Mouse (Mus musculus): ENCODE data around the gene AU040320.

The AU040320 gene

DNA sequence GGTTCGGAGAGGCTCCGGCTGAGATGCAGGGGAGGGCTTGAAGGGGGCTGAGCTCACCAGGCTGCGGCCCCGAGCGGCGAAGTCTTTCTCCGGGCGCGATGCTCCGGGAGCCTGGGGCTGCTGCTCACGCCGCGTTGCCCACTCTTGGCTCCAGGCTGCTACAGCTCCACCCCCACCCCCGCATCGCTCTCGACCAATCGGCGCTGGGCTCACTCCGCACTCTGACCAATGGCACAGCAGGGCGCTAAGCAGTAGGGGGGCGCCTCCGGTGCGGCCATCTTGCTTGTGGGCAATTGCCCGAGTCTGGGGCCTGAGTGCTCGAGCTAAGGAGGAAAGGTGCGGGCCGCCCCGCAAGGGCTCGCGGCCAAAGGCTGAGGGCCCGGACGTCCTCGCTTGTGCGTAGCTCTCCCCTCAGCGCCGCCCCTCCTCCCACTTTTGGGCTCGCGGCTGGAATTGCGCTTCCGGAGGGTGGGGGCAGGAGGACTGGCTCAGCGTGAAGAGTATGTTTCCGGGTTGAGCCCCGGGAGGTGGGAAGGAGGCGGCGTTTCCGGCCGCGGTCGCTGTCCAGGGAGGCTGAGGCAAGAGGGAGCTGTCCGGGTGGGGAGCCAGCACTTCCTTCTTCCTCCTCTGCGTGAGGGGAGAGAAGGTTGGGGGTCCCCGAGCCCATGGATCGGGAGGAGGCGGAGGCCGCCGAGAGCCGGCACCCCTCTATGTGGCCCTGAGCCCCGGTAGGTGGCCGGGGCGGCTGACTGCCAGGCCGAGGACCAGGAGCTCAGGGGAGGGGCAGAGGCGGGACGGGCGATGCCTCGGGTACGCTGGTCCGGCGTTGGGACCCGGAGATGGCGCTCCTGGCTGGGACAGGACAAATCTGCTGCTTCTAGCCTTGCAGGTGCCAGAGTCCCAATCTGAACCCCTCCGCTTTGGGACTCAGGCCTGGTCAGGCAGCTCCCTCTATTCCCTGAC lies at the start of gene AU040320, which contains the start of gene Ncdn:
TSS of gene AU040320 (plus strand) at position 277 of the 963 bp plus-strand sequence.
TSS of gene Ncdn (minus strand) at position 171 of the 963 bp plus-strand sequence.
- peak; percentile 97 to 98 for DNase-seq (ENCODE audit: low spot score in 2 of 2)

DNA sequence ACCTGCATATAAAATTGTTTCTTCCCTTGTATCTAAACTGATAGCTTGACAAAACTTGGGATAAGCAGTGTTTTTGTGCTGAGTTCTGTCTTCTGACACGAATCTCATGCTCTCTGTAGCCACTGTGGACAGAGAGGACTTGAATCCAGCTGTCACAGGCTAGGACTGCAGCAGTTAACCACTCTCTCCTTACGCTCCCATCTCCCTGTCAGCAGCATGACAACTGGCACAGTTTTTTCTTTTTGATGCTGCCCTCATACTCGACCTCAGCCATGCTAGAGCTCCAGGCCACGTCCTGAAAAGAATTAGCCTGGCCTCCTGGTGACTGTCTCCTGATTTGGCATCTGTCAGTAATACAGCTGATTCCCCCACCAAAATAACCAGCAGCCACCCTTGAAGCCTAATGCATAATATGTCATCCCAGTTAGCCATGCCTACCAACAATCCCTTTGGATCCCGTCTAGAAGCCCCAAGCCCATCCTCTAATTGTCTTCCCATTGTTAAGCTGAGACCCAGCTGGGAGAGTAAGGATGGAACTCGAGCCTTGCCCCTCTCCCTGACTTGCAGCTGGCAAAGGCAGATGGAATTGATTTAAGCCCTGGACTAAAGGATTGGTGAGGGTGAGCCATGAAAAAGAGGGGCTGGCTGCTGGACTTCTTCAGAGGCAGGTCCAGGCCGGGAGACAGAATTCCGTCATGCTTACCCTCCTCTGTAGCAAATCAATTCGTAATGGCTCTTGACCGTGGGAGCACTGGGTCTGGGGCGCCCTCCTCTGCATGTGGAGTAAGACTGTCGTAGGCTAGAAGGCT lies 46.5 kb upstream of the AU040320 start:
- no peak for DNase-seq (ENCODE audit: low spot score in 2 of 2)

DNA sequence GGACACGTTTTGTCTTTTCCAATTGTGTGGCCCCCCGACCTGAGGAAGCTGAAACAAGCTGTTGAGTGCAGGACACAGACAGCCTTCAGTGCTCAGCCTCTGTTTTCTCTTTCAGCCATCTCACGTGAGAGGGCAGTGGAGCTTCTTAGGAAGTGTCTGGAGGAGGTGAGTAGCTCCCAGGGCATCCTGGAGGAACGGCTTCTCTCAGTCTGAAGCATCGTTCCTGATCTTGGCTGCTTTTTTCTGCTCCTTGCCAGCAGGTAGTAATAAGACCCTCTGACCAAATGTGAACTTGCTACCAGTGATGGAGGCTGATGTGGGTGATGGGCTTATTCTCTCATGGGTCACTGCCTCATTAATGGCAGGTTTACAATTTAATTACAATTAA lies 45.9 kb upstream of the AU040320 start:
- no peak for DNase-seq (ENCODE audit: low spot score in 2 of 2)

DNA sequence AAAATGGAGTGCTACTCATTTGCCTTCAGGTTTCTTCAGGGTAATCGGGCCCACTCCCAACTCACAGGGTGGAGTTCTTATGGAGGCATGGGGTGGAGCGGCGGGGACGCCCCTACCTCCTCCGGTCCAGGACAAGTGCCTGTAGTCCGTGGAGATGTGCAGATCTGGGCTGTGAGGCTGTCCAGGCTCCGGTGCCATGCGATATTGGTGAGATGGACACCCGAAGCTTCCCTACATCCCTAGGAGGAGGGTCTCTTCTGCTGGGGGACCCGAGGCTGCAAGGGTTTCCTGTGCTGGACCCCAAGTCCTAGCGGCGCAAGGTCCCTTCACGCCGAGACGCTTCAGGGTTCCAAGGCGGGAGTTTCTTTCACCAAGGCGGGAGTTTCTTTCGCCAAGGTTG lies 21.2 kb upstream of the AU040320 start:
- DNase-seq (ENCODE audit: low spot score in 2 of 2) = no peak

DNA sequence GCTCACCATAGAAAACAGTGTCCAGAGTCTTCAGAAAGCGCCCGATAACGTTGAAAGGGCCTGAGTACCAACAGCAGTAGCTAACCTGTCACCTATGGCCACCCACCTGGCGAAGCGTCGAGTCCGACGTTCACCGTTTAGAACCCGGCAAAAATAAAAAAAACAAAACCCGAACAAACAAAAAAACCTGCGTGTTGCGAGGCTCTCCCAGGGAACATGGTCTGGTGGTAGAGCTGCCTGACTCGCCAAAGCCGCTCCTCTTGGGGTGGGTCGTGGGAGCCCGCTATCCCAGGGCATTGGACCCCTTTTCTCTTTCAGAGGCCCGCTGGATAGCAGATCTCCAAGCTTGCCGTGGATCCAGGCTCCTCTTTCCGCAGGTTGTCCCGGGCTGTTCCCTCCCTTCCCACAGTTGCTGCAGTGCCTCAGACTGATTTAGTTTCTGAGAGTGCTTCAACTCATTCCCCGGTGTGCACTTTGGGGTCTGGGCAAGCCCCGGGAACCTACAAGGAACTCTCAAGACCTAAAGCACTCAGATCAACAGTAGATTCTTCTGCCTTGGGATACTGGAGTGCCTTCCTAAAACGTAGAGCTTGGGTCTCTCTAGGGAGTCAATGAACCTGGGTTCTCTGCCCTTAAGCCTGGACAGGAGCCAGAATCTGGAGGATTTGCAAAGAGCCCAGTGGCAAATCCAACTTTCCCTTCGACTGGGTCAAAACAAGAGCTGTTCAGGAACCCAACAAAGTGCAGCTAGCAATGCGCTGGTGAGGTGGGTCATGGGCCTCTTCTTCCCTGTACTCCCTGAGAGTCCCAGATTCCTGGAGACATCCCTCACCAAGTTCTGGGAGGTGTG lies 20.6 kb upstream of the AU040320 start:
- DNase-seq (ENCODE audit: low spot score in 2 of 2) = no peak

GRCm38 (mm10) chr4:126734001-126734603 lies 19.2 kb upstream of the AU040320 start:
- DNase-seq (ENCODE audit: low spot score in 2 of 2) = no peak

GRCm38 (mm10) chr4:126734700-126735381 lies 18.5 kb upstream of the AU040320 start:
- DNase-seq (ENCODE audit: low spot score in 2 of 2) = no peak

DNA sequence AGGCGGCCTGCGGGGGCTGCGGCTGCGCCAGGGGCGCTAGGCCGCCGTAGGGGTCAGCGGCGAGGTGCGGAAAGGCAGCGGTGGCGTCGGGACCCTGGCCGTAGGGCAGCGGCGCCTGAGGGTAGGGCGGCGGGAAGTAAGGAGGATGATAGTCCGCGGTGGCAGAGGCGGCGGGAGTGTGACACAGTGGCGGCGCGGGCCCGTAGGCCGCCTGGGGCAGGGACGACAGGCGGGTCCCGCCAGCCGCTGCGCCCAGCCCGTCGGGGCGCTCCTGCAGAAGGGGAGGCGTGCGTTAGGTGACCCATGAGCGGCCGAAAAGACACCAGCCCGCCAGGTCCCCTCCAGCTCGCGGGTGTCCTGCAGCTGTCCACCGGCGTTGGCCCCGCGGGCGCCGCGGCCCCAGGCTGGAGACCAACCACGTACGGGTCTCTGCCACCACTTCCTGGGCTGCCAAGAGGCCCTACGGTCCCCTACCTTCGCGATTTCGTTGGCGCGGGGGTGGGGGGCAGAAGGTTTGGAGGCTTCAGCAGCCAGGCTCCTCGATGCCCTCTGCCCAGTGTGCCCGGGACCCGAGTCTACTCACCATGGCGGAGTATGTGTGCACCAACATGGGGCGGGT lies 17.9 kb upstream of the AU040320 start:
- DNase-seq (ENCODE audit: low spot score in 2 of 2) = no peak

- DNase-seq (ENCODE audit: low spot score in 2 of 2) = no peak
Measured at GRCm38 (mm10) chr4:126736001-126736414, 17.3 kb upstream of the AU040320 start, which contains the start of gene Tfap2e. Tfap2e (minus strand) TSS chr4:126736240.

GRCm38 (mm10) chr4:126739966-126740676 lies 13.2 kb upstream of the AU040320 start:
- no peak for DNase-seq (ENCODE audit: low spot score in 2 of 2)

GRCm38 (mm10) chr4:126741448-126741847 lies 11.9 kb upstream of the AU040320 start:
- DNase-seq (ENCODE audit: low spot score in 2 of 2) = peak; percentile 67 to 78

DNA sequence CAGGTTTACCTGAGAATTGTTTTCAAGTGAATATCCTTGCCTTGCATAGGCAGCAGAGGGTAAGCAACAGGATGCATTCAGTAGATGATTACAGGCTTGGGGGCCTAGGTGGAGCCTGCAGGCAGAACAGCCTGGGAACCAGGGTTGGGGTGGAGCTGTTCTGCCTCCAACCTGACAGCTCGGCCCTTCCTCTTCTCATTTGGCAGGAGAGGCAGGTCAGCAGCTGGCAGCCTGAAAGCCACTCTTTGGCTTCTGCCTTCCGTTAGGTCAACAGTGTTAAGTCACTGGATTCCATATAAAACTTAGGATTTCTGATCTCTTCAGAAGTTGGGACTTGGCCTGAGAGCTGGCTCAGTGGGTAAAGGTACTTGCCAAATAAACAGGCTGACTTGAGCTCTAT lies 10.4 kb upstream of the AU040320 start:
- no peak for DNase-seq (ENCODE audit: low spot score in 2 of 2)

- DNase-seq (ENCODE audit: low spot score in 2 of 2) = no peak
Measured at GRCm38 (mm10) chr4:126743713-126744112, 9.6 kb upstream of the AU040320 start.

DNA sequence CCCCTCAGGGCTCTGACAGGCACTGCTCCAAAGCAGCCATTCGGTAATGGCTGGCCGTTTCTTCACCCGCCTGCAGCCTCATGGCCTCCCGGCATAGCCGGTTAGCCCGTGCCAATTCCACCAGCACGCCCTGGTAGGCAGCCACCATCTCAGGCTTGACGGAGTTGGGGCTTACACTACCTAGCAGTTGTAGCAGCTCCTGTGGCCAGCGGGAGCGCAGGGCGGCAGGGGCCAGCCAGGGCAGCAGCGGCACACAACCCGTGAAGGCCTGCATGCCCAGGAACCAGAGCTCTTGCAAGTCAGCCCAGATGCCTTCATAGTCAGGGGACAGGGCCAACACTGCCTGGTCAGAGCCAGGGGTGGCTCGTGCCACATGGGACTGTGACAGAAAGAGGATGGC lies 8.5 kb upstream of the AU040320 start:
- DNase-seq (ENCODE audit: low spot score in 2 of 2) = no peak

DNA sequence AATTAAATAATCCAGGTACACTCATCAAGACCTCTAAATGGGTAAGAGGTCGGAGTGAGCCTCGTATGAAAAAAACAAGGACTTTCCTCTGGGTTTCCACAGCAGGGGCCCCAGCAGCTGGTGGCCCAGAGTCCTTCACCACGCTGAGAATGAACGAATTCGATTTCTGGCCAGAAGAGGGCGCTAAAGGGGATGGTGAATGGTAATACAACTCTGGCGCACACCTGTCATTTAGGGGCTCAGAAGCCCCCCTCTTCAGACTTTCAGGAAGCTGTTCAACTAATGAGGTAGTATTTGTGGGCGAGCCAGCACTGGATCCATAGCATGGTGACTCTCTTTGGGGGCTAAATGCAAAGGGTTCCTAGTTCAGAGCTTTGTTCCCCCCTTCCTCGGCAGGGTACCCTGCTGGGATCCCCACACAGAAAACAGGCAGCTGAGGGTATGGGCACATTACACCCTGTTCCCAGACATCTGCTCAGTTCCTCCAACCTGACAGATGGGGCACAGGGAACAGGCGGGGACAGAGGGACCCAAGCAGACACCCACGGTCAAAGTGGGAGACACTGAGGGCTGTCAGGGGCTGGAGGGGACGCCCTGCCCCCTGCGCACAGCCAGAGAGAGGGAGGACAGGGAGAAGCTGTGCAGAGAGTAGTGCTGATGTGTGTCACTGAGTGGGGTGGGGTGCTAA lies 7.7 kb upstream of the AU040320 start:
- peak in 1 of 2 experiments; percentile 22 for DNase-seq (ENCODE audit: low spot score in 2 of 2)

- no peak for DNase-seq (ENCODE audit: low spot score in 2 of 2)
Measured at GRCm38 (mm10) chr4:126746194-126746840, 7.0 kb upstream of the AU040320 start.

DNA sequence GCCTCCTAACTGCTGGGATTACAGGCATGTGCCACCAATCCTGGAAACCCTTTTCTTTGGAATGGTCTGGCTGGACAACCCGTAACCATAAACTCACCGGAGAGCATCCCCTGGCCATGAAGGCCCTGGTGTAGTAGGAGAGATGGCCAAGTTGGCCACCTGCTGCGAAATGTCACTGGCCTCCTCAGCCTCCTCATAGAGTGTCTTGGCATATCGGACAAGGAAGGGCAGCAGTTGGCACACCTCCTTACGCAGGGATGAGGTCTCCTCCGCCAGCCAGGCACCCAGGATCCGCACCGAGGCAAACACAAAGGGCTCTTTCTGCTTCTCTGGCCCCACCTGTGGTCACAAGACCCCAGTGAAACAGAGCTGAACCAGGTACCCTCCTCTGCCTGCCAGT lies 5.0 kb upstream of the AU040320 start:
- no peak for DNase-seq (ENCODE audit: low spot score in 2 of 2)

DNA sequence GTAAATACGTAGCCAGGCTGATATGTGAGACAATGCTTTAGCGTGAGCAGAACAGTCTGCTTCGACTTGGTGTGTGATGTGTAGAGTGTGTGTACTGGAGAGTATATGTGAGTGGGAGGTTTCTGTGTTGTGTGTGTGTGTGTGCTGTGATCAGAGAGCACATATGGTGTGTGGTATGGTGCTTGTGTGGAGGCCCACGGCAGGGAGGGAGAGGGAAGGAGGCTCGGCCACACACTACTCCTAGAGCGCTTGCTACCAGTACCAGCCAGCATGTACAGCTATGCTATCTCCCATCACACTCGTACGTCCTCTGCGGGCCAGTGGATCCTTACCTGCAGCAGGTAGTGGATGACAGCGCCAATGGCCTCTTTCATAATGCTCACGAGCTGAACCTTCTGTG lies 3.8 kb upstream of the AU040320 start:
- DNase-seq (ENCODE audit: low spot score in 2 of 2) = peak; percentile 32 to 58

Measured in right cerebral cortex, postnatal 36 days (tissue).